Mouse (Mus musculus): ENCODE results near the gene Wdr44. TPM values are rescaled to one million over a fixed set of nuclear protein-coding genes. Genes with fewer than 3 reads are reported as not detected.

Wdr44 gene
- polyA plus RNA-seq (2012; rRNA removed) (1.1 and 2.2 TPM in 2 replicates), polyA plus RNA-seq (2014; fragmentation: Nextera tagmentation; extraction: Ambion mirVana) (4.5 and 5.5 TPM in 2 replicates)

DNA sequence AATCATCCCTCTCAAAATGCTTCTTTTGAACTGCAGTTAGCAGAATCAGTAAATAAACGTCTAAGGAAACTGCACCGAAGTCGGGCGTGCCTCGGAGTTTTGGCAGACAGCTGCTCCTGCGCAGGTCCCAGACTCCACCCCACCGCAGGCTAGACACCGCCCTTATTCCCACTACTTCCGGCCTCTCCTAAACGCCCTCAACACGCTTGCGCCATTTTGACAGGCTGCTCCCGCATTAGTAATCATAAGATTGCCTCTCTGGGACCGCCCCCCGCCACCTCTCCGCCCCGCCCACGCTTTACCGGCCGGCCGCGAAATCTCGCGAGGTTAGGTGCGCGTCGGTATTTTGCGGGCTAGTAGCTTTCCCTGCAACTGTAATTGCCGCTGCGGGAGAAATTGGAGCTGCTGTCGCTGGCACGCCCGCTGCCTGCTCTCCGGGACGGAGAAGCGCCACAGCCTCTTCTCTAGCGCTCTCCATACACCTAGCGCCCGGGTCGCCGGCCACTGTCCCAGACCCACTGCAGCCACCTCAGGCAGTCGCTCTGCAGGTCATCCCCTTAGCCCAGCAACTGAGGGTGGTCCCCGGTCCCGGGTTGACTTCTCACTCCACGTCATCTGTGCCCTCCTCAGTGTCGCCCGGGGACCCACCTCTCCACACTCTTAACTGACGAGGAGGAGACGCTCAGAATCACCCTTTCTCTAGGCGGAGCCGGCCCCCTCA, at the start of gene Wdr44:
Wdr44 (plus strand) TSS at position 330 of the 721 bp plus-strand sequence.
- no peaks in the 10 kb centered on the region for H3K27me3 ChIP-seq (ENCODE audit: control insufficient read depth, insufficient read depth, low read length)
- H3K4me1 ChIP-seq (replicated peaks; ENCODE audit: control insufficient read depth in 2 of 2, insufficient read depth in 2 of 2, low read length in 1 of 2): no peaks in the 10 kb centered on the region
- 4% methylated on average over 51 of the region's 51 CpGs for WGBS (ENCODE audit: insufficient replicate concordance)
- H3K27ac ChIP-seq: peak within 1 kb of the TSS; percentile 95
- peak within 1 kb of the TSS; percentile 69 for H3K4me2 ChIP-seq (ENCODE audit: low read depth)
- TF ChIP-seq EP300 (IDR thresholded peaks at IDR 0.05; ENCODE audit: low read depth) (peak; percentile 45; the same call in 1 of the 2 replicates), CTCF (IDR thresholded peaks at IDR 0.05; ENCODE audit: low read depth) (0 out of 2 replicates have a peak, but pooled peaks have one; percentile 9)
- H3K4me3 ChIP-seq (ENCODE audit: insufficient read depth in 1 of 2, low read depth in 2 of 2, low read length in 2 of 2): peak within 1 kb of the TSS; percentile 78 to 94
- H3K9ac ChIP-seq (replicated peaks): peak within 1 kb of the TSS; percentile 87
- H3K36me3 ChIP-seq (replicated peaks; ENCODE audit: control insufficient read depth, insufficient read depth, low read depth): no peaks in the 10 kb centered on the region
- H3K9me3 ChIP-seq (ENCODE audit: control insufficient read depth, low read length): no peaks in the 10 kb centered on the region
- peak; percentile 86 to 89 (median 86) for DNase-seq (ENCODE audit: low read depth in 3 of 3, low spot score in 3 of 3)
- ATAC-seq (ENCODE audit: insufficient read depth): peak; percentile 98

DNA sequence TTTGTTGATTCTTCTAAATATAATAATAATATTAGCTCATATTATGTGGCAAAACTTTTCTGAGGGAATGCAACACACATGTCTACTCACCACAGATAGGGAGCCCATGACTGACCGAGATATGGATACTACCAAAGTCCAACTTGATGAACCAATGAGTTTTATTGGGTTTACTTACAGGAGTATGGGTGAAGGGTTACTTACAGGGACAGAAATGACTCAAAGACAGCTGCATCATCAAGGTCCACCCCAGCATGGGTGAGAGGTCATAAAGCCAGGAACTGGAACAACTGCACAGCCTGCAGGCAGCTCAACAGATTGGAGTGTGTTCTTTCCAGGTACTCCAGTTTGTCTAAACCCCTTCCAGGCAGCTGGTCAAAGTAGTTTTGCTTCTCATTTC, 44.5 kb upstream of the Wdr44 start:
- H3K9me3 ChIP-seq (ENCODE audit: control insufficient read depth, low read length): no peaks in the 10 kb centered on the region
- H3K27ac ChIP-seq: no peak overlapping the region
- DNase-seq (ENCODE audit: low read depth in 3 of 3, low spot score in 3 of 3) (no peak), ATAC-seq (ENCODE audit: insufficient read depth) (no peak)
- no peak overlapping the region for H3K4me2 ChIP-seq (ENCODE audit: low read depth)
- TF ChIP-seq EP300 (IDR thresholded peaks at IDR 0.05; ENCODE audit: low read depth) (no peak), CTCF (IDR thresholded peaks at IDR 0.05; ENCODE audit: low read depth) (no peak)
- WGBS (ENCODE audit: insufficient replicate concordance): 61% methylated on average over 1 of the region's 1 CpGs
- H3K36me3 ChIP-seq (replicated peaks; ENCODE audit: control insufficient read depth, insufficient read depth, low read depth): no peaks in the 10 kb centered on the region
- no peak overlapping the region for H3K4me3 ChIP-seq (ENCODE audit: insufficient read depth in 1 of 2, low read depth in 2 of 2, low read length in 2 of 2)
- H3K4me1 ChIP-seq (replicated peaks; ENCODE audit: control insufficient read depth in 2 of 2, insufficient read depth in 2 of 2, low read length in 1 of 2): no peaks in the 10 kb centered on the region
- no peak overlapping the region for H3K9ac ChIP-seq (replicated peaks)
- no peaks in the 10 kb centered on the region for H3K27me3 ChIP-seq (ENCODE audit: control insufficient read depth, insufficient read depth, low read length)

DNA sequence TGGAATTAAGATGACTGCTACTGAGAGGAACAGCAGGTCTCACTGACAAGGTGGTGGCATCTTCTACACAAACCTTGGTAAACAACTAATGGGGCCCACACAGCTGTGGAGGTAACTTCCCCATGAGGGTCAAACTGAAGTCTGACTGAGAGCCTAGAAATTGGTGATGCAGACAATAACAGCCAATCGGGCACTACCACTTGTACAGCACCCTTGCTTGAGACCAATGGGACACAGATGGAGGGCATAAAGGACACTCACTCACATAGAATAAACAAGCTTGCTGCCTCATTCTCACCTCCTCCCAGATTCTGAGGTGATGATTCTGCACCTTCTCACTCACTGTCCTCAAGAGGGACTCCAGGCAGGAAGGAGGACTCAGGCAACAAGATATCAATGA, 30.6 kb upstream of the Wdr44 start:
- Histone ChIP-seq H3K27me3 (ENCODE audit: control insufficient read depth, insufficient read depth, low read length) (no peaks in the 10 kb centered on the region), H3K4me1 (replicated peaks; ENCODE audit: control insufficient read depth in 2 of 2, insufficient read depth in 2 of 2, low read length in 1 of 2) (no peaks in the 10 kb centered on the region), H3K4me2 (ENCODE audit: low read depth) (no peak overlapping the region), H3K4me3 (ENCODE audit: insufficient read depth in 1 of 2, low read depth in 2 of 2, low read length in 2 of 2) (no peak overlapping the region), H3K9ac (replicated peaks) (no peak overlapping the region), H3K27ac (no peak overlapping the region), H3K36me3 (replicated peaks; ENCODE audit: control insufficient read depth, insufficient read depth, low read depth) (no peaks in the 10 kb centered on the region), H3K9me3 (ENCODE audit: control insufficient read depth, low read length) (no peaks in the 10 kb centered on the region)
- no peak for TF ChIP-seq CTCF (IDR thresholded peaks at IDR 0.05; ENCODE audit: low read depth)
- no peak for TF ChIP-seq EP300 (IDR thresholded peaks at IDR 0.05; ENCODE audit: low read depth)
- no peak for ATAC-seq (ENCODE audit: insufficient read depth)
- WGBS (ENCODE audit: insufficient replicate concordance): 40% methylated on average over 1 of the region's 1 CpGs
- DNase-seq (ENCODE audit: low read depth in 3 of 3, low spot score in 3 of 3): no peak

DNA sequence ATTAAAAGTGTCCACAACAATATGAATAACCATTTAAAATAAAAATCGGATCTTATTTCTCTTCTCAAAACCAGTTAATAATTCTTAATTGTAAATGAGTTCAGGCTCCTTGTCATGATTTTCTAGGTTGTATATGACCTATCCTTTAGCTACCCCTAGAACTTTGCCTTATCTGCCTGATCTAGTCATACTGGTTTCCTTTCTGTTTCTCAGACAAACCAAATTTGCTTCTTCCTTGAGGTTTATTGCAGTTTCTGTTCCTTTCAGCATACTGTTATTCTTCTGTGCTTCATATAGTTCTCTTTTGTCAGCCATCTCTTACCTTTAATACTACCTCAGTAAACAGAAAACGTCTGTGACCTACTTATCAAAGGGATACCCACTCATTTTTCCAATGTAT, 19.7 kb upstream of the Wdr44 start:
- Histone ChIP-seq H3K4me2 (ENCODE audit: low read depth) (no peak overlapping the region), H3K27me3 (ENCODE audit: control insufficient read depth, insufficient read depth, low read length) (no peaks in the 10 kb centered on the region), H3K4me3 (ENCODE audit: insufficient read depth in 1 of 2, low read depth in 2 of 2, low read length in 2 of 2) (no peak overlapping the region), H3K36me3 (replicated peaks; ENCODE audit: control insufficient read depth, insufficient read depth, low read depth) (no peaks in the 10 kb centered on the region), H3K27ac (no peak overlapping the region), H3K9ac (replicated peaks) (no peak overlapping the region), H3K9me3 (ENCODE audit: control insufficient read depth, low read length) (no peaks in the 10 kb centered on the region), H3K4me1 (replicated peaks; ENCODE audit: control insufficient read depth in 2 of 2, insufficient read depth in 2 of 2, low read length in 1 of 2) (no peaks in the 10 kb centered on the region)
- 39% methylated on average over 2 of the region's 2 CpGs for WGBS (ENCODE audit: insufficient replicate concordance)
- DNase-seq (ENCODE audit: low read depth in 3 of 3, low spot score in 3 of 3) (no peak), ATAC-seq (ENCODE audit: insufficient read depth) (no peak)
- TF ChIP-seq EP300 (IDR thresholded peaks at IDR 0.05; ENCODE audit: low read depth) (no peak), CTCF (IDR thresholded peaks at IDR 0.05; ENCODE audit: low read depth) (no peak)

DNA sequence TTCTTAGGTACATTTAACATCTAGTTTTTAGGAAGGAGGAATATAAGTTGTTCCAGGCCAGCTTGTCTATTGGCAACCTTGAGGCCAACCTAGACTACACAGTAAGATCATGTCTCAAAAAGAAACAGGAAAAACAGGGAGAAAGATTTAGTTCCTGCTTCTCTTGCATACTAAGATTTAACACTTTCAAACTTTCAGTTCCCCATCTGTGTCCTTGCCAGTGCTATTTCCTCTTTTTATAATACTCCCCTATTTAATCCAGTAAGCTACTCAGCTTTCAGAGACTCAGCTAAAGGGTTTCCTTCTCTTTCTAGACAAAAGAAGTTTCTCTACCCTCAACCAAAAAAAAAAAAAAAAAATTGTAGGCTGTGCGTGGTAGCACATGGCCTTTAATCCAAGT, 17.4 kb upstream of the Wdr44 start:
- H3K4me2 ChIP-seq (ENCODE audit: low read depth): no peak overlapping the region
- H3K4me3 ChIP-seq (ENCODE audit: insufficient read depth in 1 of 2, low read depth in 2 of 2, low read length in 2 of 2): no peak overlapping the region
- H3K36me3 ChIP-seq (replicated peaks; ENCODE audit: control insufficient read depth, insufficient read depth, low read depth): no peaks in the 10 kb centered on the region
- H3K27me3 ChIP-seq (ENCODE audit: control insufficient read depth, insufficient read depth, low read length): no peaks in the 10 kb centered on the region
- ATAC-seq (ENCODE audit: insufficient read depth): no peak
- 37% methylated on average over 1 of the region's 1 CpGs for WGBS (ENCODE audit: insufficient replicate concordance)
- no peak for DNase-seq (ENCODE audit: low read depth in 3 of 3, low spot score in 3 of 3)
- TF ChIP-seq CTCF (IDR thresholded peaks at IDR 0.05; ENCODE audit: low read depth) (no peak), EP300 (IDR thresholded peaks at IDR 0.05; ENCODE audit: low read depth) (no peak)
- no peaks in the 10 kb centered on the region for H3K4me1 ChIP-seq (replicated peaks; ENCODE audit: control insufficient read depth in 2 of 2, insufficient read depth in 2 of 2, low read length in 1 of 2)
- H3K9ac ChIP-seq (replicated peaks): no peak overlapping the region
- no peaks in the 10 kb centered on the region for H3K9me3 ChIP-seq (ENCODE audit: control insufficient read depth, low read length)
- H3K27ac ChIP-seq: no peak overlapping the region
